Mouse (Mus musculus): ENCODE measurements at regions not wholly inside any gene's neighbourhood (a gene's known extent, or its start where the extent isn't known, plus 50 kb on each side); places are given as distances from the start of the nearest gene placed in this dataset.

GRCm38 (mm10) chr9:59199495-59200196 is 91.7 kb upstream of the Adpgk start:
- no peak for TF ChIP-seq HCFC1 (IDR thresholded peaks at IDR 0.05; ENCODE audit: borderline replicate concordance, insufficient read depth, low read length)
- TF ChIP-seq ZNF384 (IDR thresholded peaks at IDR 0.05; ENCODE audit: low read depth, low read length) = no peak
- no peak for TF ChIP-seq MAFK (IDR thresholded peaks at IDR 0.05; ENCODE audit: insufficient read depth, low read depth, low read length)
- no peak for TF ChIP-seq ZC3H11A (IDR thresholded peaks at IDR 0.05; ENCODE audit: borderline replicate concordance, low read depth, low read length)
- no peak for TF ChIP-seq CHD2 (IDR thresholded peaks at IDR 0.05; ENCODE audit: low read depth, low read length)

All from ES-E14 (cell line).